Mouse (Mus musculus) cerebellum, postnatal 25 days (tissue): ENCODE measurements around the gene Zmynd8.

Experiments
- DNase-seq, 2 experiments: peaks; one replicate each; pipeline ENCODE4 v3.0.0; 2021; ENCODE audit warnings: mixed read lengths in 2 of 2

Zmynd8 gene

GRCm38 (mm10) chr2:165793283-165793638 lies 105.6 kb downstream of the Zmynd8 start:
- no peak for DNase-seq

DNA sequence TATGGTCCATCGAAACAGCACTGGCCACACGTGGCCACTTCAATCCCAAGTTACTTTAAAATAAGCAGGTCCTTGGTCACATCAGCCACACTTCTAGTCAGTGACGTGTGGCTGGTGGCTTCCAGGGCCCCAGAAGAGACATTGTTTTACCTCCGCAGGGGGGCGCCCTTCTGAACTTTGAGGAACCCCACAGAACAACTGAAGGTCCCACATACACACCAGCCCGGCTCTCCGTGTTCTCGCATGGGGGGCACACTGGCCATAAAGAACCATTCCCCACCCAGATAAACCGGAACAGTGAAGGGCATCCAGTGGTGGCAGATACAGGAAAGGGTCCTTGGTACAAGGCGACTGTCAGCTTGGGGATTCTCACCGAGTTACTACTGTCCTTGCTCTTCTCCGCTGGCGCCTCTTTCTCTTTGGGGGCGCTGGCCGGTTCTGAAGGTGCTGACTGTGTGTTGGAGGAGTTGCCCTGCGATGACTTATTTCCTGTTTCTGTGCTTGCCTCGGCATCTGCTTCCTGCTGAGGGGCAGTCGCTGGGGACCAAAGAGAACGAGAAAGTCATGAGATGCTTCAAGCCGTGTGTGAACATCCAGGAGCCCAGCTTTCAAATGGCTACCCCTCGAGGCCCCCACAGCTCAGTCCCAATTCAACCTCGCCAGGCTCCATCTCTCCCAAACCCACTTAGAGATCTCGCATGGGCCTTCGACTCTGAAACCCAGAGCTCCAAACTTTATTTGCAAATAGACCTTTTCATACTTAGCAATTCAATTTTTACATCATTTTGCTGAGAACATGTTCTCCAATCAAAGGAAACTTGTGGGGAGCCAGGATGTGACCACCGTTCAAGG lies 106.2 kb downstream of the Zmynd8 start:
- DNase-seq, result no peak

GRCm38 (mm10) chr2:165791657-165792056 lies 107.2 kb downstream of the Zmynd8 start:
- peak; percentile 65 to 78 for DNase-seq

- peak in 1 of 2 experiments; percentile 44 for DNase-seq
Measured at GRCm38 (mm10) chr2:165791026-165791425, 107.8 kb downstream of the Zmynd8 start.

- no peak for DNase-seq
Measured at GRCm38 (mm10) chr2:165789667-165790066, 109.1 kb downstream of the Zmynd8 start.

- DNase-seq, result no peak
Measured at GRCm38 (mm10) chr2:165788796-165789195, 110.0 kb downstream of the Zmynd8 start.

DNA sequence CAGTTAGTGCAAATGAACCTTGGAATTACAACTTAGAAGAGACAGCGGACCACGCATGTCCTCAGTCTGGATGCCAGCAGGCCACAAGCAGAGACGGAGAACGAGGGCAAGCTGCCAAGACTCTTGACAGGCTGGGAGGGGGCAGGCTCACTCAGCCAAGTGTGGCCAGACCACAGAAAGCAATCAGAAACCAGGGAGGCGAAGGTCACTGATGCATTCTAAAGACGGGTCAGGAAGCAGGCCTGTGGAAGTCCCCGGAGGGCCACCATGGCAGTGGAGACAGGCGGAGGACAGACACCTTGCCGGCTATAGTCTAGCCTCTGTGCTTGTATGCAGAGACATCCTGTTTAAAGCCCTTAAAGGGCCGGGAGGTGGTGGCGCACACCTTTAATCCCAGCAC lies 110.8 kb downstream of the Zmynd8 start:
- peak; percentile 92 to 96 for DNase-seq

DNA sequence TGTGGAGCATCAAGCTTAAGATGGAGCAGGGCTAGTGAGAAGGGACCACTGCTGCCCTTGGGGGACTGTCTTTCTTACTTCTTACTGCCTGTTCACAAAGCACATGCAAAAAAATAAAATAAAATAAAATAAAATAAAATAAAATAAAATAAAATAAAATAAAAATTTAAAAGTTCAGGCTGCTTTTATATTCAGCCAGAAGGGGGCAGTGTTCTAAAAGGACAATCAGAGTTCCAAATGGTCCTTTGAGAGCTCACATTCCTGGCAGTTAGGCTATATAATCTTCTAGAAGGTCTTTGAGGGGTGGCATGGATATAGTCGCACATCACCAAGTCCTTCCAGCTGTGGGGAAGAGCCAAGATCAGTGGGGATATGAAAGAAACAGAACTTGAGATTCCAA lies 112.3 kb downstream of the Zmynd8 start:
- DNase-seq, result no peak

GRCm38 (mm10) chr2:165785312-165786036 lies 113.3 kb downstream of the Zmynd8 start:
- peak; percentile 69 to 77 for DNase-seq

DNA sequence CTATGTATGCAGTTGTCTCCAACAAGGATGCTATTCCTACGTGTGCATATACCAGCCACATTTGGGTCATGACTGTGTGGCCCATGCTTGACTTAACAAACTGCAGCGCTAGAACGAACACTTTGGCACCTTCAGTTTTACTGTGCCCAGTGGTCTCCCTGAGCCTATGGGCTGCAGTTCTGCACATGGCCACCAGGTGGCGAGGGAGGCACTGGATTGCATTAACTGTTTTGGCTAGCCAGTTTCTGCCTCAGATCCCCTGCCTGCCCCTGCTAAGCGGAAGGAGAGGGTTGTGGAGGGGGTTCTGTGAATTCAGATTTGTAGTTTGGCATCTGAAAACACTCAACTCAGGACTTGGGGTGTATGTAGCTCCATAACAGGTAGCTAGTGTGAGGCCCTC lies 116.5 kb downstream of the Zmynd8 start:
- peak; percentile 84 to 89 for DNase-seq

- DNase-seq, result peak; percentile 84 to 89
Measured at GRCm38 (mm10) chr2:165778927-165779326, 119.9 kb downstream of the Zmynd8 start.

DNA sequence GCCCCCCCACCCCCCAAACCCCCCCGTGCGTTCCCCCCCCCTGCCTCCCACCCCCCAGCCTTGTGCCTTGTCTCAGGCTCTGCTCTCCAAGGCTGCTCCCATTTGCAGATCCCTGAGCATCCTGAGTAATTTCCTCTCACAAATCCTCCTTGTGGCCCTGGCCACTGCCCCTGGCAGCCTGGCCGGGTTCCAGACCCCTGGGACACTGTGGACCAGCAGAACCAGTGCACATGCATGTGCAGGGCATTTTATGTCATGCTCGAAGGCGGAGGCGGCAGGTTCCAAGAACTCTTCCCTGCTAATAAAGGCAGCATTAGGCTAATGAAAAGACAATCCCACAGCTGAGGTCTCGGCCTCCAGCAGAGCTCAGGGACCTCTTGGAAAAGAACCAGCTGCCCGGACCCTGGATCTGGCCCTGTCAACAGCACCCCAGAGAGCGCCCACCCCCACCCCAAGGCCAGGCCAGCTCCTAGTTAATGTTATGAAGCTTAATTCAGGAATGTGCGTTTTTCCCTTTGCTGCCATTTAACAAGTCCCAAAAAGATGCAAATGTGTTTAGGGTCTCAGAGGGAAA lies 129.4 kb downstream of the Zmynd8 start:
- peak in 1 of 2 experiments; percentile 65 for DNase-seq

GRCm38 (mm10) chr2:165768805-165769358 lies 129.9 kb downstream of the Zmynd8 start:
- DNase-seq, result no peak

- DNase-seq, result no peak
Measured at GRCm38 (mm10) chr2:165759421-165759985, 139.3 kb downstream of the Zmynd8 start.

DNA sequence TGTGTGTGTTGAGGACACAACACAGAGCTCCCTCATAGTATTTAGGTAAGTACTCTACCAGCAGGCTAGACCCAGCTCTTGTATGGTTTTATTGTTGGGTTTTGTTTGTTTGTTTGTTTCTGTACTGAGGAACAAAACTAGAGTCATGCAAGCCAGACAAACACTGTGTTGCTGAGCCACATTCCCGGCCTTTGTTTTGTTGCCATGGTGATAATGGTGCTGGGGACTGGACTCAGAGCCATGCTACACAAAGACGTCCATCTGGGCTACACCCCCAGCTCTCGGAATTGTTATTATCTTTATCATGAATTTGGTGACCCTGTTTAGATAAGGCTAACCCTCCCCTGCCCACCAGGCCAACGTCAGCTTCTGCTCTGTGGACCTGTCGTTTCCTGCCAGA lies 140.3 kb downstream of the Zmynd8 start:
- DNase-seq, result no peak

DNA sequence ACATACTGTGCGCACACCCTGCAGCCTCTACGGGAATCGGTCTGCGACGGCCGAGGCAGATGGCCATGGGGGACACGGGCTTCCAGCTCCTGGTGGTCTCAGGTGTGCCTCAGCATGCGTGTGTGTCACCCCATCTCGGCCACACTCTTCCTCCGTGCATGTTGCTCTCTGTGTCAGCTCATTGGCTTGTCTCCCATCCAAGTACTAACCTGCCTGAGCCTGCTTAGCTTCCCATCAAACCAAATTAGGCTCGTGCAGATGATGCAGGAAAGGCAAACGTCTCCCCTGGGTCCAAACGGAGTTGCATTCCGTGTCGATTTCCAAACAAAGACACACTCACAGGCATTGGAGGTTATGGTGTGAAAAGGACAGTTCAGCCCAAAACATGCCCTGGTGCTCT lies 141.0 kb downstream of the Zmynd8 start:
- no peak for DNase-seq

- no peak for DNase-seq
Measured at GRCm38 (mm10) chr2:165752704-165753103, 146.1 kb downstream of the Zmynd8 start.

DNA sequence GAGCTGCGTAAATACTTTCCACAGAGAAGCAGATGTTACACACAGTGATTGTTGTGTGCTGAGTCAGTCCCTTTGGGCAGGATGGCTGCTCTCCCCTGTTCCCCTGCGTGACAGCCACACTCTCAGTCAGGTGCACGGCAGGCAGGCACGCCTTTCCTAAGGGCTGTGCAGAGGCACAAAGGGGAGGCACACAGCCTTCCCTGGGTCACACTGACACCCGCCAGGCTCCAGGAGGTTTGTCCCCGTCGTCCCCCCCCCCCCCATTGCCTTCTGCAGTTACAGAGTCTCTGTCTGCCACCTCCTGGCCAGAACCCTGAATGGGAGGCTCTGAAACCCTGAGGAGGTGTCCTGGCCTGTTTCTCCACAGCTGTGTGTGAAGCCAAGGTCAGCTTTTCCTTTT lies 147.7 kb downstream of the Zmynd8 start:
- DNase-seq, result peak in 1 of 2 experiments; percentile 46

GRCm38 (mm10) chr2:165748426-165748825 lies 150.4 kb downstream of the Zmynd8 start:
- no peak for DNase-seq

DNA sequence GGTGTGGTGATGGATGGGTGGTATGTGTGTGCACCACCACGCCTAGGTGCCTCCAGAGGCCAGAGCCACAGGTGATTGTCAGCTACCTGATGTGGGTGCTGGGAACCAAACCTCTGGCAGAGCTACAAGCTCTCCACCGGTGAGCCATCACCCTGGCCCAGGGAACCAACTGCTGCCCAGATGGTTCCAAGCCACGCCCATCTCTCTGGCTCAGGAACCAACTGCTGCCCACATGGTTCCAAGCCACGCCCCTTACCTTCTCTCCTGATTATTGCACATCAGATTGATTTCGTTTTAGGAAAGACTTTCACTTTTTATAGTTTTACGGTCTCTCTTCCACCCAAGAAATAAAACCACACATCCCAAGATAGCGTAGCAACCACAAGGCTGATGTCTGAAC lies 150.8 kb downstream of the Zmynd8 start:
- no peak for DNase-seq

GRCm38 (mm10) chr2:165745306-165746098 lies 153.3 kb downstream of the Zmynd8 start:
- DNase-seq, result no peak

- DNase-seq, result no peak
Measured at GRCm38 (mm10) chr2:165742210-165742786, 156.5 kb downstream of the Zmynd8 start.
